Mouse (Mus musculus) adrenal gland, adult 8-10 months (tissue): ENCODE data around the gene Rab12. TPM values are rescaled to one million over a fixed set of nuclear protein-coding genes. Genes with fewer than 3 reads are reported as not detected.
"Not testable (repeated sequence)": the region's sequence is repeated elsewhere in the genome, so short reads cannot be mapped to it uniquely, and the experiment has no call there.

Source experiments
- DNase-seq: peaks from one replicate; pipeline ENCODE4 v3.0.0; 2022
- total RNA-seq, 4 experiments: library from RNA; stranded (reverse); gene quantifications; 2 replicates each; pipeline ENCODE4 v1.2.4; 2022

Rab12 gene
- total RNA-seq: 100 to 1,000 TPM in 2 of 4 experiments, 10 to 100 TPM in 2; 81.3 to 109 (median 95.2) TPM

DNA sequence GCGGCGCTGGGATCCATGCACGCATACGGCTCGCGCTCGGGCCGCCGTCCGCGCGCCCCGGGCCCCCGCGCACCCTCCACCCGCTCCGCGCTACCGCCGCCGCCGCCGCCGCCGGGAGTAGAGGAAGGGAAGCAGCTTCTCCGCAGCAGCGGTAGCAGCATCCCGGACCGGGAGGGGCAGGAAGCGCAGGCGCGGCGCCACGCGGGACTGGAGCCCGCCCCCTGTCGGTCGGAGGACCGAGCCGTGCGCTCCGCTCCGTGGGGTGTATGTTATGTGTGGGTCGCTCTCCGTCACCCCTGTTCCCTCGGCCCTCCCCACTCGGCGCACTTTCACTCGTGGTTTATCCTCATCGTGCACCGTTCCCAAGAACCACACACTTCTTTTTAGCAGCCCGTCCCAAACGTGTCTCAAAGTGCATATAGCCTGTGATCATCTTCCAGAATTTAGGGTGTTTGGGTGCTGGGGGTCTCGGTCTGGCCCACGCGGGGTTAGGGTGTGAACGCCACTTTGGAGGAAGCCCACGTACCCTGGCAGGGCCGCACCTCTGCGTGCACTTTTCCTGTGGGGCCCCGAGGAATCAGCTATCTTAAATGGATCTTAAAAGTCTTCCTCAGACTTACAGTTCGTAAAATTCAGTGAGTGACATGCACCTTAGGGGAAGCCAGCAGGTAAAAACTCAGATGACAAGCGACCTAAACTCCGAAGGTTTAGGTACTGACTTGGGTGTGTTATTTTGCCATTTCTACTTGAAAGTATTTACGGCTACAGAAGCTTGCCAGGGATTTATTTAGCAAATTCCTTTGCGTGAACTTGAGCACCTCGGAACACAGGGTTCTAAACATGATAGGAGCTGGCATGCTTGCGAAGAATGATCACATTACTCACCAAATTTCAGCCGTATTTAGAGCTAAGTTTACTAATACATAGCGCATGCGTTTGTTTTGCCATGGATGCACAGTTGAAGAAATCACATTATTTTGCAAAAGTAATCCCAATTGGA lies at the start of gene Rab12:
TSS of gene Rab12 (minus strand) at position 176 of the 1,000 bp plus-strand sequence.
- DNase-seq: peak; percentile 69

DNA sequence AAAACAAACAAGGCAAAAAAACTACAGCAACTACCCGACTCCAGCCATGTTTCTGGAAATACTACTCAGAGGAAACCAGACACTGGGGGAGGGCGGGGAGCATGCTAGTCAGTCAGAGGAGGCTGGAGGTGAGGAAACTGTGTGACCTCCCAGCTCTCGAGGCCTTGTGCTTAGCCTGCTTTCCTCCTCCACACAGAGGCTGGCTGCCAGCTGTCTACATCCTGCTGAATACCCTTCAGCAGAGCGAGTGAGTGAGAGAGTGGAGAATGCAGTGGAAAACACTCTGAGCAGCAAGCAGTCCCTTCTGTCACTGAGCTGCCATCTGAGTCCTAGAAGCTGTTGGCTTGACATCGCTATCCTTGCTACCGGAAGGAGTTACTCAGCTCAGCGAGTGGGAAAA lies 44.7 kb upstream of the Rab12 start:
- DNase-seq: no peak

DNA sequence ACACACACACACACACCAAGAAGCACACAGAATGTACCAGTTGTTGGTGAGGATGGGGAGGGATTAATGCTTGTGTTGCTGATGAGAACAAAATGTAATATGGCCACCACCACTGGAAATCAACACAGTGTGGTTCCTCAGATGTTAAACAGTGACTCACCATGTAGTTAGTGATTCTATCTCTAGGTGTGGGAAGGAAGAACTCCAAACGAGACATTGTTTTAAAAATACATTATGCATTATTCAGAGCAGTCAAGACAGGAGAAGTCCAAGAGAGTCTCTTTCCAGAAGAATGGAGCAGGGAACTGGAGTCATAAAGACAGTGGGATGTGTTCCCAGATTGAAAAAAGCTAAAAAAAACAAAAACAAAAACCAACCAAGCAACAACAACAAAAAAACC lies 44.0 kb upstream of the Rab12 start:
- no peak for DNase-seq

DNA sequence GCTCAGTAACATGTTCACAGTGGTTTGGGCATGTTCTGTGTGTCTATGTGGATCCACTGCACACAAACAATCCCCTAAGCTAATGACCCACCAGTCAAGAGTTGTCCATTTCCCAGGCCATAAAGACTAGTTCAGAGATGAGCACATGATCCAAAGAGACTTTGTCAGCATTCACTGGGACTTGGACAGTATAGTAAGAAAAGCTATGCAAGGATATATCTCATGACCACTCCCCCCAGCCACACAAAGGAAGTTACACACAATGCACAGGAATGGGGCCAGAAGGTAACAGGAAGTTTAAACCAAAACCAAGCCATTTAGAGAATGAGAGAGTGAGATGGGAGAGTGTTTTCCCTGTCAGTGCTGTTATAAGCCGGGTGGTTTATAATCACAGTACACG lies 41.9 kb upstream of the Rab12 start:
- DNase-seq: no peak

DNA sequence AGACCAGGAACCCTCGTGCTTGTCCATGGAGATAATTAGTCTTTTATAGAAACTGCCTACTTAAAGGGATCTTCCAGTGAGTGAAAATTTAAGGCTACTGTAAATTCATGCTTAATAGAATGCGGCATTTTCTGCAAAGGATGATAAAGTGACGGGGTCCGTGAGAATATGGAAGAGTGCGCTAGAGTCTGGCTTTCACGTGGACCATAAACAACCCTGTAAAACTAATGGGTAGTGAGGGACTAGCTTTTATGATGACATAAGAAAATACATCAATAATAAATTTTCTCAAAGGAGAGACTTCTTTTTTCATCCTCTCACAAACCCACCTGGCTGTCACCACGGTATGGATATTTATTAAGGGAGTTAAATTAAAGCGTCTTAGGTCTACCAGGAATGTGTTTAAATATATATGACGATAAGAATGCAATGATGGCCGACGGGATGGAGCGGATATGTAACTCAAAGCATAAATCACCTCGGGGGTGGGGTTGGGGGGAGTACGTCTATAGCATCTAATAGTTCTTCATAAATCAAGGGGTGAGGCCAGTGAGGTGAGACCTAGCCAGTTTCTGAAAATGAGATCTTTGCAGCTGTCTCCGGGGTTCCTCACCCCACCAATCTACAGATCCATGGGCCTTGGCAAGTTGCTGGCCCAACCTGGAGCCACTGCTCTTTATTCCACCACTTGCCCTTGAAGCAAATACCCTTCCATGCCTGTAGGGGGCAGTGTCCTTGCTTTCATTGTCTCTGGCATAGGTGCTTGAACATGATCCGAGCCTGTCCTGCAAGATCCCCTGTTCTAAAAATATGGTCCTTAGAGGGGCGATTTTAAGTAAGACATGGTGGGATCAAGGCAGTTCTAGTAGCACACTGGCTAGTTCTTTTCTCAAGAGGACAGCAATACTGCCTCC lies 39.1 kb upstream of the Rab12 start:
- no peak for DNase-seq

DNA sequence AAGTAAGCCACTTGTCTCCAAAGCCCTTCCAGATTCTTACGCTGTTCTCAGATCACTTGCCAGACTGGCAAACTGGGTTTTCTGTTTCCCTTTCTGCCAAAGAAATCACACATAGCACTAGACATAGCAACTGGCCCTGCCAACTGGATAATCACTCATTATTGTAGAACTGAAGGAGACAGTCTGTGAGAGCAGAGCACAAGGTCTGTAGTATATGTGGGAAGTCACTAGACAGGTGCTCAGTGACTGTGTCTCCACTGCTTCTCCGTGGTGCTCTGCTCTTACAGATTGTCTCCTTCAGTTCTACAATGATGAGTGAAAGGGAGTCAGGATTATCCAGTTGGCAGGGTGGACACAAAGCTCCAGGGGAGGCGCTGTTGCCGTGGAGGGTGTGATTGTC lies 33.2 kb upstream of the Rab12 start:
- no peak for DNase-seq

DNA sequence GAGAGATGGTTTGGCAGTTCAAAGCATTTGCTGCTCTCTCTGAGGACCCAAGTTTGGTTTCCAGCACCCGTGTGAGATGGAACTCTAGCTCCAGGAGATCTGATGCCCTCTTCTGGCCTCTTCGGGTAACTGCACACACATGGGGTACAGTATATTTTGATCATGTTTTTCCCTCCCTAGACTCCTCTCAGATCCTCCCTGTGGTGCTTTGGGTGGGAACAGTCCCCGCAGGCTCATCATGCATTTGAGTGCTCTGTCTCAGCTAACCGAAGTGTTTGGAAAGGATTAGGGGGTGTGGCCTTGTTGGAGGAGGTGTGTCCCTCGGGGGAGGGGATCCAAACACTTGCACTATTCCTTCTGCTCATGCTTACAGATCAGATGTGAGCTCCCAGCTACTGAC lies 31.0 kb upstream of the Rab12 start:
- DNase-seq: no peak

DNA sequence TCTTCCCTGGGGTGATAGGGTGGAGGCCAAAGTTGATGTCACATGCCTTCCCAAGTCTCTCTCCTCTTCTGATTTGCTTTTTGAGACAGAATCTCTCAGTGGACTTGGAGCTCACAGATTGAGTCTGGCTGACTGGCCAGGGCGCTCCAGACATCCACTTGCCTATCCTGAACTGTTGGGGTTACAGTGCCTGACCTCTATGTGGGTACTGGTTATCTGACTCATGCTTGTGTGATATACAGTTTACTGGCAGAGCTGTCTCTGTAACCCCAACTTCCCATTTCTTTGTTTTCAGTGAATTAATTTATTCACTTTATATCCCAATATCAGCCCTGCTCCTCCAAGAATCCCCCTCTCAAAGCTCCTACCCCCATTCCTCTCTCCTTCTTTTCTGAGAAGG lies 12.8 kb upstream of the Rab12 start:
- DNase-seq: no peak

DNA sequence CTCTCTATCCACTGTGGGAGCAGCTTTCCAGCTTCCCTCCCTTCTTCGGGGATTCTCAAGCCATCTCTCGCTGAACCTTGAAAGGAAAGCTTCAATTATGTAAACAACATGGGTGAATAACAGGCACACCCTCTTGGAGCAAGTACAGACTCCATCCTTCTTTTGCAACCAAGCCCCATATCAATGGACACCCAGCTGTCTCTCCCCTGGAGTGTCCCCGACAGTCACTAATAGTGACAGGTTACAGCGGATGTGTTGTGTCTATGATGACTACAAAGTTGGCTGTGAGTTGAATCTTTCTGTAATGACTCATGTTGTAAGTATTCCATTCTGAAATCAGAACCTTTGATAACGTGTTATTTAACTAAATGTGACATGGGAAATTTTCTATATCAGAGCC lies 3.9 kb upstream of the Rab12 start:
- DNase-seq: no peak

DNA sequence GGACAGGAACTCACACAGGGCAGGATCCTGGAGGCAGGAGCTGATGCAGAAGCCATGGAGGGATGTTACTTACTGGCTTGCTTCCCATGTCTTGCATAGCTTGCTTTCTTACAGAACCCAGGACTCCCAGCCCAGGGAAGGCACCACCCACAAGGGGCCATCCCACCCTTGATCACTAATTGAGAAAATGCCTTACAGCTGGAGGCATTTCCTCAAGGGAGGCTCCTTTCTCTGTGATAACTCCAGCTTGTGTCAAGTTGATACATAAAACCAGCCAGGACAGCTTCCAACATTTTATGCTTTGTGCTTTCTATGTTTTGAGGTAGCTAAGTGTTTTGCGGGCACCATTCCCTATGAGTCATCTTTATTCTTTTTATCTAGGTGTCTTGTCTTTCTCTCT lies 3.1 kb upstream of the Rab12 start:
- DNase-seq: not testable (repeated sequence)

DNA sequence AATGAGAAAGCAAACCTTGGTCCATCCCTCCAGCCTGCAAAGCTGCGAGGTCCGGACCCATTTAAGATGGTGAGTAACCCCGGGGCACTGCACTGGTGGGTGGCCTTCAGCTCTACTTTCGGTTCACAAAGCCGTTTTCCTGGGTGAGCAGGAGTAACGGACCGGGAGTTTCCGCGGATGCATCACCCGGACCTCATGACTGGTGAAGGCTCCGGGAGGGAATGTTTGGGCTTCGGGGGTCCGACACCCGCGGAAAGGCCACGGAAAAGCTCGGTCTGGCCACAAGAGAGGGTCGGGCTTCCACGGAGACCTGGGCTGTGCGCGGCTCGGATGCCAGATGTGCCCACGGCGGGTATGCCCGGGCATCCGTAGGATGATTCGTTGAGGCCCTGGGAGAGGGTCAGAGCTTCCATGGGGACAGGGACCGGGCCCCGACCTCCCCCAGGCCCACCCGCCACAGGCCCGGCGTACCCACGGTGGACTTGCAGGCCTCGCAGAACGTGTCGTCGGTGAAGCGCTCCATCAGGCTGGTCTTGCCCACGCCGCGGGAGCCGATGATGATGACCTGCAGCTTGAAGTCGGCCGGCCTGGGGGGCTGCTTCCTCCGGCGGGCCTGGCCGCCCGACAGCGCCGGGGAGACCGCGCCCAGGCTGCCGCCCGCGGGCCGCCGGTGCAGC lies 514 bp downstream of the Rab12 start:
- peak; percentile 34 for DNase-seq

DNA sequence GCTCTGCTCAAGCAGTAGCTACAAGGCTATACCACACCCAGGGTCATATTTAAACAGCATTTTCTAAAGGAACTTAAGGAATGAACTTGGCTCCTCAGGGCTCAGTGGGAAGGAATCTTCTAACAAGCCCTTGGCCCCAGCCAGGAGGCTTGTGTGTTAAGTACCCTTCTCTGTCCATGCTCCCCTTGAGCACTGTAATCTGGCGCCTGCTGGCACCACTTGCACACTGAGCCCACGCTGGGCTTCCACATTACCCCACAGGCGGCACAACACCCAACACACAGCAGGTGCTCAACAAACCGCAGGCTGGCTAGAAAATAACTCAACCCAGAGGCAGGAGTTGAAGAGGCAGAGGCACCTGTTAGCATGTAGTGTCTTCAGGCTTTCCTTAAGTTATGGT lies 2.6 kb downstream of the Rab12 start:
- no peak for DNase-seq

DNA sequence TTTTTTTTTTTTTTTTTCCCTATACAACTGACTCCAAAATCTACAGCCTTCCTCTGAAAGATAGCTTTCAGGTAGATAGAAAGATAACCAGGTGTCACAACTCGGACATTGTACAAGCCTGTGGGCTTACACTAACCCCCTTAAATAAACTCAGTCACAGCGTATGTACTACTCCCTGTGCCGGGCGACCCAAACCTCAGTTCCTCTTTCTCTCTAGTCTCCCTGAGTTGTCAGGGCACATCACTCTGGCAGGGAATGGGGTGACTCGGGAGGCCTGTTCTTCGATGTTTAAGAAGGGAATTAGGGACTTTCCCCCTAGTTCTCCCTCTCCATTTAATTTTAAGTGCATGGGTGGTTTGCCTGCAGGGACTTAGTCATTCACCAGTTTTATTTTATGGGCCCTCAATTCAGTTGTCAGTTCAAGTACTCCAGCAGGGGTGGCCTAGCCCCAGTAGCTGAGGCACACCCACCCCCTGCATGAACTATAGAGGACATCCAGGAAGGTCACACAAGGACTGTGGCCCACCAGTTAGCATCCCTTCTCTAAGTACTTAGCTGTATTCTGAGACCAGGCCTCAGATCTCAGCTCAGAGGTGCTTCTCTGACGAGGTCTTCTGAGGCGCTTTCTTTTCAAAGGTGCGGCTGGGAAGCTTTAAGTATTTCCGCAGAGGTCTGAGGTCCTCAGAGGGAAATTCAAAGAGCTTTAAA lies 5.1 kb downstream of the Rab12 start:
- DNase-seq: no peak

DNA sequence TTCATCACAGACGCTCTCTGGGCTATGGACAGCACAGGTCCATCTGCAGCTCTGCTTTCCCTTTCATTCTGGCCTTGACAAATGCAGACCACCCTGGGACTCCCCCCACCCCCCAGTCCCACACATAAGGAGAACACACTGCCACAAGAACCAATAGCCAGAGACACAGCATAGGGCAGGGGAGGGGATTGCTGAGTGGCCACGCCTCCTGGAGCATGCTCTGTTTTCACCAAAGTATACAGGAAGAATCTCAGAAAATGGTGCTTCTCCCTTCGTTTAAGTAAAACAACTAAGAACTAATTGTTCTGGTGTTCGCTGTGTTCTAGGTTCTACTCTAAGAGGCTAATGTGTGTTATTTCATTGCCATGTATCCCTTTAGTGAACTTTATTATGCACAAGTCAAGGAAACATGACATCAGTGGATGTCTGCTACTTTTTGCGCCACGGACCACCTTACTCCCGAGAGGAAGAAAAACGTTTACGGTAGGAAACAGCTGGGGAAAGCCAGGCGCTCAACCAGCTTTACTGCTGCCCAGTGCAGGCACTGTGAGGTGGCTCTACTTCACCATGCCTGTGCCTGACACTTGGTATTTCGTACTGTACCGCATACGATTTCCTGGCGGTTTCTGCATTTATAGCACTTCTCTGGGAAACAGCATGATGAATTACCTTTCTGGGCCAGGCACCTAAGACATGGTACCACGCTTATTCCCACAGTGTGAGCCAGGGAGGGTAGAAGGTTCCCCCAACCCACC lies 7.2 kb downstream of the Rab12 start:
- DNase-seq: no peak

DNA sequence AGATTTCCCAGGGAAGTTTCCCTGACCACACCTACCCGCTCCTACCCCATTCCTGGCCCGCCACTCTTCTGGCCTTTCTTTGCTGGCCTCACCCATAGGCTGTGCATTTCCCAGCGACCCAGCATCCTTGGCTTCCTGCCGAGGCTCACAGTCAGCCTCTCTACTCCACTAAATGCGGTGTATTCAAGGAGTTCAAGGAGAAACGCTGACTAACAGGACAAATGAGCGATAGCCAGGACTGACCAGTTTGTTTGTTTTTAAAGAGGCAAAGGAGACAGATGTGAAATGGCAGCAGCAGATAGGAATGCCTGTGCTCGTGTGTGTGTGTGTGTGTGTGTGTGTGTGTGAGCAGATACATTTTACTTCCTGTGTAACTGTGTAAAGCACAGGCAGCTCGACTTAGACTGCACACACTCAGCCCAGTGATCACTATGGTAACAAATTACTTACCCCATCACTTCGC lies 9.3 kb downstream of the Rab12 start:
- DNase-seq: peak; percentile 85

DNA sequence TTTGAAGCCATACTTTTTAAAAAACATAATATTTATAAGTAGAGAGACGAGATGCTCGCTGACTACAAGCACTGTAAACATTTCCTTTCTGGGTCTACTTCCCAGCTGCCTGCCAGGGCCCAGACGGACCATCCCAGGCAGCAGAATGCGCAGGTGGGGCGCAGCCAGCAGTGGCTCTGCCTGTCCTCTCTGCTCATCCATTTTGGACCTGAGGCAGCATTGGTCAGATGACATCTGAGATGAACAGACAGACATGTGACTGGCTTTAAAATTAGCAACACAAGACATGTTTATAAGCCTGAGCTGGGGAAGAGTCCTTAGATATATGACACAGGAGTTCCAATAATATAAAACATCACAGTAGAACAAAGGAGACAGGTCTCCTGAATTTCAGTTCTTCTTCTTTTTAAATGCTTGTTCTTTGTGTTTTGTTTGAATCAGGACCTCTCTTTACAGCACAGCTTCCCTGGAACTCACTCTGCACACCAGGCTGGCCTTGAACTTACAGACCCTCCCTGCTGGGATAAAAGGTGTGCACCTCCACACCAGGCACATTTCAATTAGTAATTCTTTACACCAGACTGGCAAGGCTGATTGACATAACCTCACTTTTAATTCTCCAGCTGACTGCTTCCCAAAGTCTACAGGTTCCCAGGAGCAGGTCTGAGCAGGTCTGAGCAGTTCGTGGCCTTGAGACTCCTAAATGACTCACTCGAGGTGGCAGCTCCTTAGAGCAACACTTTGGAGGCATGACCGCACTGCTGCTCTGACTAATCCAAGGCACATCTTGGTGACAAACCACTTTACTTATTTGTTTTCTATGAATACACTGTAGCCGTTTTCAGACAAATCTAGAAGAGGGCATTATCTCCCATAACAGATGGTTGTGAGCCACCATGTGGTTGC lies 12.2 kb downstream of the Rab12 start:
- DNase-seq: peak; percentile 41

DNA sequence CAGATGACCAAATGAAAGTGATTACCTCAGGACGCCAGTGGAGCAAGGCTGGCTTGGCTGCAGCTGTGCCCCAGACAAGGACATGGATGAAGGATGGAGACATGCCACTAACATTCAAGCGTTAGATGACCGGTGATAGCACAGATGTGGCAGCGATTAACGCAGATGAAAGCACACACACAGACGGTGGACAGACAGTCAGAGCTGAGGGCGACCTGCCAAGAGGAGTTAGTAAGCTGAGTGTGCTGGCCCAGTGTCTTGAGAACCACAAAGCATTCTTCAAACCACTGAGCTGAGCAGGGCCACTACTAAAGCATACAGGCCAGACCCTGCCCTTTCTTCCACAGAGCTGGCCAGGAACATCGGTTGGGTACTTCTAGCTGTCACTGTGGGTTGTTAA lies 14.6 kb downstream of the Rab12 start:
- no peak for DNase-seq

DNA sequence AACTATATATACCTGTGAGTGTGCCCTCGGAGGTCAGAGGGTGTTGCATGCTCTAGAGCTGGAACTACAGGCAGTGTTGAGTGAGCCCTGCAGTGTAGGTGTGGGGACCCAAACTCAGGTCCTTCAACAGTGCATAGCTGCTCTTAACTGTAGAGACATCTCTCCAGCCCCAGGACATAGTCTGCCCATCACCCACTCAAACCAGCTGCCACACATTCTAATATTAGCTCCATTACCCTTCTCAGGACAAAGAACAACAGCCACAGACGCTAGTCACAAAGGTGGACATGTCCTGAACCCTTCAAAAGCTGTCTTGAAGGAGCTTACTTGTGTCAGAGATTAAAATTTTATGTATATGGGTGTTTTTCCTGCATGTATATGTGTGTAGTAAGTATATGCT lies 15.3 kb downstream of the Rab12 start:
- DNase-seq: no peak

DNA sequence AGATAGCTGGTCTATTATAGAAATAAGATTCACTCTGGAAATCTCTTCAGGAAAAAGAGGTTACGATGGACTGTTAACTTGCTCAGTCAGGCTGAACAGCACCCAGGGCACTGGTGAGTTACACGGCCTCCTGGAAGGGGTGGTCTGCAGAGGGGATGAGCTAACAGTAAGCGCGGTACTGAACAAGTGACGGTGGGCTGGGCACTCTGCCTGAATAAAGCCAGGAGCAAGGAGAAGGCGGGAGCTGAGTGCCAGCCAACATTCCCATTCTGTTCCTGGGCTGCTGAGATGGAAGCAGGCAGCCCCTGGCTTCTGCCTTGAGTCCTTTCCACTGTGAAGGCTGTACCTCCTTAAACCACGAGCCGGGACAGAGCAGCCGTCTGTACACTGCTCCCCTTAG lies 16.1 kb downstream of the Rab12 start:
- no peak for DNase-seq

DNA sequence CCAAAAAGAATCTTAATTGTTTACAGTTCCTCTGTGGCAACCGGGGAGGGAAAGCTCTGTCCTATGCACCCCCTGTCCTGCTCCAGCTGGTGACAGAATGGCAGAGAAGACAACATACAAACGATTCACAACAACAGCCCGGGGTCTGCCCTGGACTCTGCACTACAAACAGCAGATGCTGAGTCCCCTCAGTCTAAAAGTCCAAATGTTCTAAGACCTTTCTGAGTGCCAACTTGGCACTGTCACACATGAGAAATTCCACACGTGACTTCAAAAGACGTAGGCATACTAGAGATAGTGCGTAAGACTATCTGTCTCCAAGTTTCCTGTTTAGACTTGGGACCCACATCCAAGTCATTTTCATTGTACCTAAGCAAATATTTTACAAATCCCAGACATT lies 16.7 kb downstream of the Rab12 start:
- no peak for DNase-seq
